Mouse (Mus musculus) olfactory bulb, adult 2 months (tissue): Measurements from ENCODE around the gene Fgfr2. TPM values are rescaled to one million over a fixed set of nuclear protein-coding genes. Genes with fewer than 3 reads are reported as not detected.

Experiments
- H3K27ac ChIP-seq: fragments of 200-500 bp; 2 replicates; pipeline ENCODE4 v1.5.1; 2012; ENCODE audit warnings: low read depth, low read length; ENCODE audit not compliant: insufficient read depth
- H3K4me1 ChIP-seq: fragments of 200-500 bp; 2 replicates; pipeline ENCODE4 v1.6.1; 2012; ENCODE audit warnings: low read length; ENCODE audit not compliant: control insufficient read depth, insufficient read depth
- H3K4me3 ChIP-seq: fragments of 200-500 bp; 2 replicates; pipeline ENCODE4 v1.5.1; 2012; ENCODE audit warnings: mild to moderate bottlenecking, low read depth, low read length, moderate library complexity; ENCODE audit not compliant: insufficient read depth
- CTCF ChIP-seq: fragments of 200-500 bp; IDR thresholded peaks from 2 replicates; pipeline ENCODE4 v1.5.1; 2012; ENCODE audit warnings: low read depth, mild to moderate bottlenecking, low read length, moderate library complexity; ENCODE audit not compliant: insufficient read depth
- POLR2A ChIP-seq: fragments of 200-500 bp; IDR thresholded peaks from 2 replicates; pipeline ENCODE4 v1.6.1; 2012; ENCODE audit warnings: mild to moderate bottlenecking, low read depth, low read length, moderate library complexity; ENCODE audit not compliant: insufficient read depth
- WGBS: fragments of 180-500 bp; shearing (Covaris S2); methylation state at CpG from one replicate; pipeline ENCODE4 v1.1.7; 2018; 5-methylcytosine and 5-hydroxymethylcytosine counted together
- polyA plus RNA-seq: library from polyadenylated mRNA; stranded (reverse); fragments of >200 nt; gene quantifications from 2 replicates; pipeline ENCODE4 v1.2.4, GENCODE M21; 2012; ENCODE audit warnings: low replicate concordance; ENCODE audit not compliant: missing spikeins, insufficient read depth, insufficient read length

Fgfr2 gene
- polyA plus RNA-seq, 1 experiment: not detected

- peak overlapping the region; percentile 38 for H3K27ac ChIP-seq
- peak overlapping the region; percentile 52 for H3K4me3 ChIP-seq
- H3K4me1 ChIP-seq: peaks cover 11% of the 10 kb centered on the region
- no peak for TF ChIP-seq POLR2A
- TF ChIP-seq CTCF: no peak
- 3% methylated on average over 57 of the region's 57 CpGs for WGBS
Observed at GRCm38 (mm10) chr7:131966916-131967494, 1156.1 kb downstream of the Fgfr2 start.

DNA sequence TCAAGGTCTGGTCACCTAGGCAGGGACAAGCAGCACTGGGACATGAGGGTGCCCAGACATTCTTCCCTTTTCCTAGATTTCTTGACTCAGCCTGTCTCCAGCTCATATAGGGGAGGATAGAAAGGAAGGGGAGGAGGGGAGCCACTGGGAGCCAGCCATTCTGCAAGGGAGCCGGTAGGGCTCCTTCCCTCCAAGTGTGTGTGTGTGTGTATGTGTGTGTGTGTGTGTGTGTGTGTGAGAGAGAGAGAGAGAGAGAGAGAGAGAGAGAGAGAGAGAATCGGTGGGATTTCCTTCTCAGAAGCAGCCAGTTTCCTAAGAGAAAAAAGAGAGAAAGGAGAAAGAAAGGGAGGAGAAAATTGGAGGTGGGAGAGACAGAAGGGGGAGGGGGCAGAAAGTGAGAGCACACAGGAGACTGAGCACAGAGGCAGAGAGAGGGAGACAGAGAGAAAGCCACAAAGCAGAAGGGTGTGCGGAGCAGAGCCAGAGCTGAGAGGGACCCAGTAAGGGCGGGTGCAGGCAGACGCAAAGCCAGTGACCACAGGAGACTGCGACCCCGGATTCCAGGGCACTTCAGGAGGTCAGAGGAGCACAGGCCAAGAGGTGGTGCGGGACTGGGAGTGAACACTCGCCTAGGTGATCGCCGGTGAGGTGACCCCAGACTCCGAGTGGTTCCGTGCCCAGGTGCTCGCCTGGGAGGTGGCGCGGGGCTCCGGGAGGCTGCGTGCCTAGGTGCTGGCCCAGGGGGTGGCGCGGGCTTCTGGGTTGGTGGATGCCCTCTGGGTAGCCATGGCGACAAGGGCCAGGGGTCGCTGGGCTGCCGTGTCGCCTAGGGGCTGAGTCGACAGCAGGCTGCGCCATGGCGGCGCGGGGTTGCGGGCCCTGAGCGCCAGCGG is 1156.9 kb downstream of the Fgfr2 start, which contains the start of gene Gpr26:
Gene Gpr26, plus strand, starts transcription at position 438 of the 893 bp plus-strand sequence.
- Histone ChIP-seq H3K4me3 (peak within 1 kb of the TSS; percentile 52), H3K4me1 (peaks cover 11% of the 10 kb centered on the region), H3K27ac (peak within 1 kb of the TSS; percentile 38)
- no peak for TF ChIP-seq POLR2A
- TF ChIP-seq CTCF: no peak
- 2% methylated on average over 32 of the region's 32 CpGs for WGBS

GRCm38 (mm10) chr7:131960551-131960950 is 1162.6 kb downstream of the Fgfr2 start:
- no peak overlapping the region for H3K27ac ChIP-seq
- H3K4me3 ChIP-seq: no peak overlapping the region
- WGBS: 68% methylated on average over 6 of the region's 6 CpGs
- TF ChIP-seq CTCF: no peak
- TF ChIP-seq POLR2A: no peak
- H3K4me1 ChIP-seq: peaks cover 2% of the 10 kb centered on the region; the same call in 1 of the 2 replicates

DNA sequence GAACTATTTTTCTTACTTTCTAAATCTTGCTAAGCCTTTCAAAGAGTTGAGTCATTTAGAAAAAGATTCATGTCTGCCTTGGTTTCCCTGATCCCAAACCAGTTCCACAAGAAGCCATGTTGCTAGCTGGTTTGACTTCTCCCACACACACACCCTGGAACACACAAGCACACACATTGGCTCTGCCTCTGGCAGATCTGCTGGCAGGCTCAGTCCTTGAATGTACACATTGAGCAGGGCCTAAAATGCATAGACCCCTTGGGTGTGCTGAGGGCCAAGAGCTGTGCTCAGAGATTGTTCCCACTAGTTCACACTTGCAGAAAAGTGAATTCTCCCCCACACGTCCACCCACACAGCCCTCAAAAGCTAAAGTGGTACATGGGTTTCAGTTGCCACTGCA is 1164.4 kb downstream of the Fgfr2 start:
- H3K4me3 ChIP-seq: no peak overlapping the region
- H3K4me1 ChIP-seq: peaks cover 2% of the 10 kb centered on the region; the same call in 1 of the 2 replicates
- 77% methylated on average over 1 of the region's 1 CpGs for WGBS
- no peak overlapping the region for H3K27ac ChIP-seq
- TF ChIP-seq POLR2A (no peak), CTCF (no peak)

GRCm38 (mm10) chr7:131953402-131953801 is 1169.7 kb downstream of the Fgfr2 start:
- 38% methylated on average over 3 of the region's 3 CpGs for WGBS
- no peak overlapping the region for H3K4me3 ChIP-seq
- no peaks in the 10 kb centered on the region for H3K4me1 ChIP-seq
- H3K27ac ChIP-seq: no peak overlapping the region
- no peak for TF ChIP-seq POLR2A

GRCm38 (mm10) chr7:131951131-131951530 is 1172.0 kb downstream of the Fgfr2 start:
- 80% methylated on average over 5 of the region's 5 CpGs for WGBS
- H3K4me3 ChIP-seq: no peak overlapping the region
- TF ChIP-seq CTCF (no peak), POLR2A (no peak)

DNA sequence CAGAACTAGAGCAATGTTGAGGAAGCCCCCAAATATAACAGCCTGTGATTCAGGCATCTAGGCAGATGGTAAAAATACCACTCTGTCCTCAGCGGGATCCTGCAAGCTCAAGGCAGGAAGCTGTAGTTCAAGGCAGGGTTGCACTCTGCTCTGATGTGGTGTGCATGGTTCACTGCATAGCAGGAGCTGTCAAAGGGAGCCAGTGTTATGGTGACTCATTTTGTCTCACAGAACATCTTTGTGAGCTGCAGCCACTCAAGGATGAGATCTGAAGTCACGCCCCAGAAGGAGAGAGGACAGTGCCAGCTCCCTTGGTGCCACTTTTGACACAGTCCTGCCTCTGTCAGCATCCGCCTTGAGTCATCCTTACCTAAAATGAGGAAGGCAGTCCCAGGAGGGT is 1185.5 kb downstream of the Fgfr2 start:
- TF ChIP-seq POLR2A: no peak
- no peak for TF ChIP-seq CTCF
- 59% methylated on average over 3 of the region's 3 CpGs for whole genome bisulfite sequencing
- H3K27ac ChIP-seq: no peak overlapping the region

More at GRCm38 (mm10) chr7:131951131-131951530, 1172.0 kb downstream of the Fgfr2 start:
- Histone ChIP-seq H3K27ac (no peak overlapping the region), H3K4me1 (peaks cover 7% of the 10 kb centered on the region)

GRCm38 (mm10) chr7:131927288-131928050 is 1195.7 kb downstream of the Fgfr2 start:
- WGBS: 33% methylated on average over 9 of the region's 9 CpGs
- H3K27ac ChIP-seq: no peak overlapping the region
- TF ChIP-seq CTCF (no peak), POLR2A (no peak)
- H3K4me3 ChIP-seq: no peak overlapping the region
- H3K4me1 ChIP-seq: no peaks in the 10 kb centered on the region

More for the DNA sequence above, 1185.5 kb downstream of the Fgfr2 start:
- Histone ChIP-seq H3K4me1 (peaks cover 7% of the 10 kb centered on the region; the same call in 1 of the 2 replicates), H3K4me3 (no peak overlapping the region)

DNA sequence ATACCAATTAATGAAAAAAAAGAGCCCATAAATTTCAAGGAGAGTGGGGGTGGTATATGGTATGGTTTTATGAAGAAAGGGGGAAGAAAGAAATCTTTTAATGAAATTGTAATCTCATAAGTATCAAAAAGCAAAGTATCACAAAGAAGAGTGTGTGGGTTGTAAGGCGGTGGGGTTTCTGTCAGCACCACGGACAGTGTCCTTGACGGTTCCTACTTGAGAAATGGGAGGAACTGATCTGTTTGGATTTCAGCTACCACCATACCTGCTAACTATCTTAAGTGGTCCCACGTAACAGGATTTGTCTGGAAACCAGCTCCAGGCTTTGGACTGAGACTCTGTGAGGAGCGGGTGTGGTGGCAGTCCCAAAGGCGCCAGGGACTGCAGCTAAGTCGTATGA is 1205.8 kb downstream of the Fgfr2 start:
- Histone ChIP-seq H3K4me3 (no peak overlapping the region), H3K4me1 (peaks cover 3% of the 10 kb centered on the region; the same call in 1 of the 2 replicates), H3K27ac (no peak overlapping the region)
- TF ChIP-seq POLR2A (no peak), CTCF (no peak)
- WGBS: 80% methylated on average over 7 of the region's 7 CpGs
